Mouse (Mus musculus) megakaryocyte, embryonic 14.5 days (primary cell): ENCODE data around the gene Cacna1b.

Source experiments
- FLI1 ChIP-seq: IDR thresholded peaks from 2 replicates; pipeline ENCODE4 v1.6.1; 2012; ENCODE audit warnings: low read length, inconsistent platforms, mixed read lengths
- GATA1 ChIP-seq: IDR thresholded peaks from 3 replicates; pipeline ENCODE4 v1.6.1; 2012; ENCODE audit warnings: mixed read lengths, low read length, inconsistent platforms, borderline replicate concordance

- TF ChIP-seq GATA1 (no peak), FLI1 (no peak)
These were observed 34.0 kb upstream of the Cacna1b start for GRCm38 (mm10) chr2:24796833-24797457.
